Mouse (Mus musculus) heart, adult 2 months (tissue): Measurements from ENCODE around the gene Prtg.

Source experiments
- CTCF ChIP-seq: fragments of 200-600 bp; IDR thresholded peaks from 2 replicates; pipeline ENCODE4 v1.8.1; 2022; ENCODE audit warnings: antibody characterized with exemption, mild to moderate bottlenecking, moderate library complexity
- POLR2A ChIP-seq: fragments of 200-500 bp; IDR thresholded peaks from 2 replicates; pipeline ENCODE4 v1.6.1; 2011; ENCODE audit warnings: mild to moderate bottlenecking, low read depth, low read length, control low read depth; ENCODE audit not compliant: insufficient read depth

- no peak for TF ChIP-seq CTCF
- TF ChIP-seq POLR2A: no peak
These were observed 18.8 kb downstream of the Prtg start for GRCm38 (mm10) chr9:72825511-72825910.
